Mouse (Mus musculus) gastrocnemius, postnatal 14 days (tissue): ENCODE data around the gene Pirb. TPM values are rescaled to one million over a fixed set of nuclear protein-coding genes. Genes with fewer than 3 reads are reported as not detected.

Experiments used
- total RNA-seq, 2 experiments: library from RNA; stranded (reverse); gene quantifications; 2 replicates each; pipeline ENCODE4 v1.2.3; 2021

The Pirb gene
- total RNA-seq, 2 experiments from 2014 or later: 1.0 to 1.3 TPM

Other genes starting within 250 kb of the Pirb start
- under 1 TPM in 1 of 2 experiments, not detected in 1; 0.12 TPM for gene Tarm1, start 217.8 kb downstream of the Pirb start, total RNA-seq
- under 1 TPM in 1 of 2 experiments, not detected in 1; 0.13 TPM for gene Oscar, start 104.2 kb downstream of the Pirb start, total RNA-seq
- gene Ndufa3, start 103.0 kb downstream of the Pirb start, total RNA-seq: 100 to 1,000 TPM; 731 to 849 TPM
- gene Tfpt, start 90.5 kb downstream of the Pirb start, total RNA-seq: 10 to 100 TPM; 11.5 to 14.6 TPM
- gene Prpf31, start 90.4 kb downstream of the Pirb start, total RNA-seq: 10 to 100 TPM; 24.7 to 27.4 TPM
- gene Cnot3, start 75.1 kb downstream of the Pirb start, total RNA-seq: 10 to 100 TPM; 18.0 to 22.3 TPM
- gene Leng1, start 54.6 kb downstream of the Pirb start, total RNA-seq: 1 to 10 TPM; 4.8 to 5.6 TPM
- under 1 TPM; 0.64 to 0.84 TPM for gene Tmc4, start 42.8 kb downstream of the Pirb start, total RNA-seq
- 10 to 100 TPM; 37.3 to 40.6 TPM for gene Tsen34, start 27.5 kb downstream of the Pirb start, total RNA-seq
- 10 to 100 TPM; 10.6 to 12.8 TPM for gene Mboat7, start 26.9 kb downstream of the Pirb start, total RNA-seq
- 100 to 1,000 TPM; 561 to 608 TPM for gene Rps9, start 16.4 kb downstream of the Pirb start, total RNA-seq
- under 1 TPM in 1 of 2 experiments, not detected in 1; 0.10 TPM for gene Gm15448, start 105.3 kb upstream of the Pirb start, total RNA-seq
- gene Pira2, start 124.7 kb upstream of the Pirb start, total RNA-seq: under 1 TPM; 0.16 to 0.18 TPM
- under 1 TPM in 1 of 2 experiments, not detected in 1; 0.12 TPM for gene Gm14548, start 177.7 kb upstream of the Pirb start, total RNA-seq
- gene Lilra6, start 195.1 kb upstream of the Pirb start, total RNA-seq: not detected